Mouse (Mus musculus): ENCODE measurements around the gene Slc34a3. TPM values are rescaled to one million over a fixed set of nuclear protein-coding genes. Genes with fewer than 3 reads are reported as not detected.
"Not testable (repeated sequence)": the region's sequence is repeated elsewhere in the genome, so short reads cannot be mapped to it uniquely, and the experiment has no call there.

Slc34a3 gene
- polyA plus RNA-seq, 1 experiment from 2014 or later = 34.0 TPM

GRCm38 (mm10) chr2:25256443-25257109 is 22.4 kb upstream of the Slc34a3 start:
- not testable (repeated sequence) for H3K9me3 ChIP-seq (ENCODE audit: control insufficient read depth); H3K4me1 ChIP-seq (replicated peaks; ENCODE audit: control insufficient read depth, insufficient read depth, low read length); ATAC-seq; H3K27me3 ChIP-seq (replicated peaks; ENCODE audit: control insufficient read depth, insufficient read depth, low read length)
- H3K4me2 ChIP-seq (replicated peaks; ENCODE audit: low read depth) = peak overlapping the region; percentile 93
- TF ChIP-seq CTCF (IDR thresholded peaks at IDR 0.05; ENCODE audit: low read depth) = peak; percentile 69
- H3K4me3 ChIP-seq (ENCODE audit: low read depth, low read length) = peak overlapping the region; percentile 99
- peak overlapping the region; percentile 91 for H3K9ac ChIP-seq (ENCODE audit: low read depth, low read length)
- WGBS = 49% methylated on average over 11 of the region's 12 CpGs
- peaks cover 13% of the 10 kb centered on the region; the same call in 1 of the 2 replicates for H3K36me3 ChIP-seq (ENCODE audit: control insufficient read depth, insufficient read depth)
- peak overlapping the region; percentile 82; the same call in 1 of the 2 replicates for H3K27ac ChIP-seq (ENCODE audit: low read depth, low read length)

- H3K4me1 ChIP-seq (replicated peaks; ENCODE audit: control insufficient read depth, insufficient read depth, low read length) = no peaks in the 10 kb centered on the region
- ATAC-seq = peak; percentile 82
- peak within 1 kb of the TSS; percentile 93 for H3K4me2 ChIP-seq (replicated peaks; ENCODE audit: low read depth)
- no peaks in the 10 kb centered on the region for H3K9me3 ChIP-seq (ENCODE audit: control insufficient read depth)
- H3K27me3 ChIP-seq (replicated peaks; ENCODE audit: control insufficient read depth, insufficient read depth, low read length) = no peaks in the 10 kb centered on the region
- peak within 1 kb of the TSS; percentile 91 for H3K9ac ChIP-seq (ENCODE audit: low read depth, low read length)
- H3K36me3 ChIP-seq (ENCODE audit: control insufficient read depth, insufficient read depth) = peaks cover 24% of the 10 kb centered on the region
- no peak for TF ChIP-seq CTCF (IDR thresholded peaks at IDR 0.05; ENCODE audit: low read depth)
- H3K27ac ChIP-seq (ENCODE audit: low read depth, low read length) = peak within 1 kb of the TSS; percentile 82
- under 1% methylated on average over 39 of the region's 39 CpGs for WGBS
- H3K4me3 ChIP-seq (ENCODE audit: low read depth, low read length) = peak within 1 kb of the TSS; percentile 99
Observed at GRCm38 (mm10) chr2:25255284-25255779, 21.2 kb upstream of the Slc34a3 start, which contains the start of gene Tmem203. Tmem203 (plus strand) TSS chr2:25255439.

GRCm38 (mm10) chr2:25252331-25252730 is 18.2 kb upstream of the Slc34a3 start:
- peak; percentile 77 for TF ChIP-seq CTCF (IDR thresholded peaks at IDR 0.05; ENCODE audit: low read depth)
- no peak; the same call in 1 of the 2 replicates for ATAC-seq
- no peaks in the 10 kb centered on the region for H3K9me3 ChIP-seq (ENCODE audit: control insufficient read depth)
- H3K27me3 ChIP-seq (replicated peaks; ENCODE audit: control insufficient read depth, insufficient read depth, low read length) = no peaks in the 10 kb centered on the region
- no peak overlapping the region for H3K4me3 ChIP-seq (ENCODE audit: low read depth, low read length)
- no peak overlapping the region for H3K4me2 ChIP-seq (replicated peaks; ENCODE audit: low read depth)
- no peak overlapping the region for H3K9ac ChIP-seq (ENCODE audit: low read depth, low read length)
- no peaks in the 10 kb centered on the region for H3K4me1 ChIP-seq (replicated peaks; ENCODE audit: control insufficient read depth, insufficient read depth, low read length)
- peaks cover 51% of the 10 kb centered on the region for H3K36me3 ChIP-seq (ENCODE audit: control insufficient read depth, insufficient read depth)
- H3K27ac ChIP-seq (ENCODE audit: low read depth, low read length) = no peak overlapping the region
- 72% methylated on average over 1 of the region's 1 CpGs for WGBS

- no peaks in the 10 kb centered on the region for H3K9me3 ChIP-seq (ENCODE audit: control insufficient read depth)
- peak within 1 kb of the TSS; percentile 11; the same call in 1 of the 2 replicates for H3K9ac ChIP-seq (ENCODE audit: low read depth, low read length)
- peak within 1 kb of the TSS; percentile 55 for H3K4me2 ChIP-seq (replicated peaks; ENCODE audit: low read depth)
- peaks cover 4% of the 10 kb centered on the region; the same call in 1 of the 2 replicates for H3K4me1 ChIP-seq (replicated peaks; ENCODE audit: control insufficient read depth, insufficient read depth, low read length)
- TF ChIP-seq CTCF (IDR thresholded peaks at IDR 0.05; ENCODE audit: low read depth) = no peak
- ATAC-seq = peak; percentile 62
- H3K27me3 ChIP-seq (replicated peaks; ENCODE audit: control insufficient read depth, insufficient read depth, low read length) = 0 out of 2 replicates have a peak, but pooled peaks cover 3% of the 10 kb centered on the region
- peak within 1 kb of the TSS; percentile 12 for H3K4me3 ChIP-seq (ENCODE audit: low read depth, low read length)
- WGBS = 46% methylated on average over 10 of the region's 10 CpGs
- H3K27ac ChIP-seq (ENCODE audit: low read depth, low read length) = peak within 1 kb of the TSS; percentile 74
- peaks cover 39% of the 10 kb centered on the region for H3K36me3 ChIP-seq (ENCODE audit: control insufficient read depth, insufficient read depth)
Observed at GRCm38 (mm10) chr2:25246183-25247072, 12.3 kb upstream of the Slc34a3 start, which contains the start of gene AL732309.1. AL732309.1 (minus strand) TSS chr2:25246863.

- Histone ChIP-seq H3K9ac (ENCODE audit: low read depth, low read length) (no peak overlapping the region), H3K36me3 (ENCODE audit: control insufficient read depth, insufficient read depth) (peaks cover 19% of the 10 kb centered on the region; the same call in 1 of the 2 replicates), H3K4me3 (ENCODE audit: low read depth, low read length) (no peak overlapping the region), H3K27ac (ENCODE audit: low read depth, low read length) (no peak overlapping the region), H3K4me2 (replicated peaks; ENCODE audit: low read depth) (no peak overlapping the region), H3K9me3 (ENCODE audit: control insufficient read depth) (no peaks in the 10 kb centered on the region), H3K27me3 (replicated peaks; ENCODE audit: control insufficient read depth, insufficient read depth, low read length) (0 out of 2 replicates have a peak, but pooled peaks cover 3% of the 10 kb centered on the region), H3K4me1 (replicated peaks; ENCODE audit: control insufficient read depth, insufficient read depth, low read length) (peaks cover 9% of the 10 kb centered on the region; the same call in 1 of the 2 replicates)
- 84% methylated on average over 4 of the region's 4 CpGs for WGBS
- ATAC-seq = no peak
- TF ChIP-seq CTCF (IDR thresholded peaks at IDR 0.05; ENCODE audit: low read depth) = no peak
Observed at GRCm38 (mm10) chr2:25244144-25244543, 10.0 kb upstream of the Slc34a3 start.

Data from intestine, postnatal 0 days (tissue).